Mouse (Mus musculus) midbrain, embryonic 12.5 days (tissue): Measurements from ENCODE around the gene Cyct. TPM values are rescaled to one million over a fixed set of nuclear protein-coding genes. Genes with fewer than 3 reads are reported as not detected.

Experiments used
- ATAC-seq: fragments of 200-750 bp; cut with Nextera tagmentation; 2 replicates; pipeline ENCODE4 v1.8.0; 2017; ENCODE audit warnings: low read depth, moderate TSS enrichment, moderate library complexity; ENCODE audit not compliant: low FRiP score
- H3K27ac ChIP-seq: fragments of 300-500 bp; sonication (generic); replicated peaks from 2 replicates; pipeline ENCODE4 v1.5.1; 2016; ENCODE audit warnings: mild to moderate bottlenecking
- H3K27me3 ChIP-seq: fragments of 300-500 bp; sonication (generic); 2 replicates; pipeline ENCODE4 v1.6.1; 2016; ENCODE audit warnings: mild to moderate bottlenecking
- H3K36me3 ChIP-seq: fragments of 300-500 bp; sonication (generic); 2 replicates; pipeline ENCODE4 v1.6.1; 2016
- H3K4me1 ChIP-seq: fragments of 300-500 bp; sonication (generic); 2 replicates; pipeline ENCODE4 v1.6.1; 2016
- H3K4me2 ChIP-seq: fragments of 300-500 bp; sonication (generic); replicated peaks from 2 replicates; pipeline ENCODE4 v1.6.1; 2016; ENCODE audit warnings: mild to moderate bottlenecking, moderate library complexity
- H3K4me3 ChIP-seq: fragments of 300-500 bp; sonication (generic); 2 replicates; pipeline ENCODE4 v1.5.1; 2016; ENCODE audit warnings: mild to moderate bottlenecking
- H3K9ac ChIP-seq: fragments of 300-500 bp; sonication (generic); replicated peaks from 2 replicates; pipeline ENCODE4 v1.6.1; 2016; ENCODE audit warnings: mild to moderate bottlenecking, moderate library complexity
- H3K9me3 ChIP-seq: fragments of 300-500 bp; sonication (generic); 2 replicates; pipeline ENCODE4 v1.6.1; 2016; ENCODE audit warnings: mild to moderate bottlenecking
- WGBS: fragments of 180-500 bp; shearing (Covaris S2); methylation state at CpG from one replicate; pipeline ENCODE4 v1.1.7; 2016; 5-methylcytosine and 5-hydroxymethylcytosine counted together
- microRNA-seq: library from miRNA; unstranded; fragments of <30 nt; microRNA quantifications from one replicate; pipeline ENCODE4, GENCODE M21; 2017
- polyA plus RNA-seq: library from polyadenylated mRNA; unstranded; fragments of >200 nt; fragmentation: Nextera tagmentation; extraction: Ambion mirVana; gene quantifications from 2 replicates; pipeline ENCODE4 v1.2.1, GENCODE M21; 2016

Cyct gene
- polyA plus RNA-seq, 1 experiment from 2014 or later, result not detected

DNA sequence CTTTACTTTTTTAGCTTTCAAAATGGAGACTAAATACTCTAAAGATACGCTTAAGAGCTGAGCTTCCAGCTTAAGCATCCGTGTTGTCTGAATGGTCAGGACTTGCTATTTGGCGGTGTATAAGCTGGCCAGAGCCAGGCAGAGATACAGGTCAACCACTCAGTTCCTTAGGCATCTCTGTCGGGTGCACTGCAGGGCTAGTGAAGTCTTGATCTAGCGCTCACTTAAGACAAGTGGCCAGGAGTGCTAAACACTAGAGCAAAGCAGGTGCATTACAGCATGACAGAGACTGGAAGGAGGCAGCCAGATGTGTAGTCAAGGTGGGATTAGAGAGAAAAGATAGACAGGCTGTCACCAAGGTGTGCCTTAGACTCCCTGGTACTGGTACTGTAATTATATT lies 30.2 kb downstream of the Cyct start:
- WGBS, result 92% methylated on average over 5 of the region's 5 CpGs
- Histone ChIP-seq H3K4me2 (no peak overlapping the region), H3K9ac (no peak overlapping the region), H3K27ac (no peak overlapping the region), H3K36me3 (no peaks in the 10 kb centered on the region), H3K27me3 (0 out of 2 replicates have a peak, but pooled peaks cover 4% of the 10 kb centered on the region), H3K4me3 (no peak overlapping the region), H3K4me1 (no peaks in the 10 kb centered on the region), H3K9me3 (no peaks in the 10 kb centered on the region)
- ATAC-seq, result no peak

DNA sequence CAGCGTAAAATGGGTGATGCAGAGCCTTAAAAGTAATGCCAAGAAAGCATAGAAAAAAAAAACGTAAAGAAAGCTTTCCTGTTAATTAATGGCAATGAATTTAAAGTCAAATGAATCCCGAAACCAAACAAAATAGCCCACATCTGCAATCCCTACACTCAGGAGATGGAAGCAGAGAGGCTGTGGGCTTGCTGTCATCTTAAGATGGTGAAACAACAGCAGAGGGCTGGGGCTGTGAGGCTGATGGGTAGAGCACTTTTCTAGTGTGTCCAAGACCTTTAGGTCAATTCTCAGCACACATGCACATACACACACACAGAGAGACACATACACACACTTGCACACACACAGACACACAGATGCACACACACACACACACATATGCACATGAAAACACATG lies 34.1 kb downstream of the Cyct start:
- Histone ChIP-seq H3K36me3 (no peaks in the 10 kb centered on the region), H3K9me3 (no peaks in the 10 kb centered on the region), H3K4me2 (no peak overlapping the region), H3K4me3 (no peak overlapping the region), H3K27ac (no peak overlapping the region), H3K9ac (no peak overlapping the region), H3K27me3 (no peaks in the 10 kb centered on the region), H3K4me1 (no peaks in the 10 kb centered on the region)
- 88% methylated on average over 3 of the region's 3 CpGs for WGBS
- ATAC-seq, result no peak

DNA sequence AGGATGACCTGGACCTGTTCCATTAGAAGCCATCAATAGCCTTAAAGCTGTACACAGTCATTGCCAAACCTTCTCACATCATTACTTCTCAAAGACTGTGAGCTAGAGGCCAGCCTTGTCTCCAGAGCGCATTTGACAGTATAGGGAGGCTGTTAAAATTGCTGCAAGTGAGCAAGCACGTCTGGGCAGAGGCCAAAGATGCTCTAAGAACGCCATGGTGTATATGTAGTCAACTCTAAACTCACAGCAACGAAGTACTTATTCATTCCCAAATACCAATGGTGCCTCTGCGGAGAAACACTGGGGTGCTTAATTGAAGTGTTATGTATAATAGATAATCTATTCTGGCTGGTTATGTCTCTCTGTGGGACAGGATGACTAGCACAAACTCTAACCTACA lies 35.8 kb downstream of the Cyct start:
- no peak overlapping the region for H3K4me3 ChIP-seq
- H3K36me3 ChIP-seq, result no peaks in the 10 kb centered on the region
- no peak overlapping the region for H3K4me2 ChIP-seq
- no peaks in the 10 kb centered on the region for H3K27me3 ChIP-seq
- H3K4me1 ChIP-seq, result no peaks in the 10 kb centered on the region
- no peak overlapping the region for H3K9ac ChIP-seq
- ATAC-seq, result no peak
- H3K27ac ChIP-seq, result no peak overlapping the region
- H3K9me3 ChIP-seq, result no peaks in the 10 kb centered on the region
- 90% methylated on average over 5 of the region's 5 CpGs for WGBS

DNA sequence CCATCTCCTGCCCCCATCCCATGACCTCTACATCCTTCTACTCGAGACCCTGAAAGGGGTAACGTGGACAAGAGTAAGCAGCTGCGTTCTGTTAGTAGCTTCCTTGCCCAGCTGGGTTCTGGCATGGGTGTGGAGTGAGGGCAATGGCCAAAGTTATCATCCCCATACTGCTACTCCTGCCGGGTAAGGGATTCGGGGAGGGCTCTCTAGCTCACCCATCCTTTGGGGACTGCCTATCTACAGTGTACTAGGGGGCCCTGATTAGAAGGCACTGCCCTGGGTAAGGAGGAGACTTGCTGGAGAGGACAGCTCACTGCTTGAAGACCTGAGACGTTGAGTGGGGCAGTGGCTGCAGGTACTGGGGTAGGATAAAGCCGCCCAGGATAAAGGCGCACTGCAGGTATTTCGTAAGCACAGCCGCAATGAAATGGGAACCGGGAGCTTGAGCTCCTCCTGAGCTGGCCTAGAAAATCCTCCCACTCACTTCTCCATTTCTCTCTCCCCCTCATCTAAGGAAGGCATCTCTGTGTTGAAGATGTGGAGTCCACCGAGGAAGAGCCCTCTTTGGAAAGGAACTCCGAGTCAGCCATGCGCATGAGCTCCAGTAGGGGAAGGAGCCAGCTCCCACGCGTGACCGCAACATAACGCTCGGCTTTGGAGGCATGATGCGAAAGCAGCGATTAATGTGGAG lies 36.9 kb downstream of the Cyct start:
- H3K4me3 ChIP-seq, result no peak overlapping the region
- H3K4me2 ChIP-seq, result no peak overlapping the region
- no peaks in the 10 kb centered on the region for H3K36me3 ChIP-seq
- no peaks in the 10 kb centered on the region for H3K9me3 ChIP-seq
- H3K4me1 ChIP-seq, result no peaks in the 10 kb centered on the region
- whole genome bisulfite sequencing, result 82% methylated on average over 21 of the region's 21 CpGs
- H3K27ac ChIP-seq, result no peak overlapping the region
- H3K27me3 ChIP-seq, result no peaks in the 10 kb centered on the region
- no peak overlapping the region for H3K9ac ChIP-seq
- no peak for ATAC-seq

DNA sequence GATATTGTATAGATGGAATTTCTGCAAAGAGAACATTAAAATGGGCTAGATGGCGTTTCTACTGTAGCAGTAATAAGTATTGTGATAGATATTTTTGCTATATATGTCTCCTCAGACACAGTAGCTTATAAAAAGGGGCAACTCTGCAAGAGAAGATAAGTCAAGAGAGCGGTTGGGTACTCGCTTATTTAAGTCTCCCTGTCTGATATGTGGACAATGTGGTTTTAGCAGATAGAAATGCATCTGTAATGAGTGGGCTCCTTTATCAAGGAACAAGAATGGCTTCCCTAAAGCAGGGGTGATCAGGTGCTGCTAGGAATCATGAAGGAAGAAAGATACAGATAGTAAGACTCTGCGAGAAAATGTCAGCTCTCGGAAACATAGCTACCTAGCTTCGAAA lies 39.9 kb downstream of the Cyct start:
- H3K36me3 ChIP-seq, result no peaks in the 10 kb centered on the region
- WGBS, result 87% methylated on average over 6 of the region's 6 CpGs
- H3K9me3 ChIP-seq, result no peaks in the 10 kb centered on the region
- H3K4me3 ChIP-seq, result no peak overlapping the region
- no peak overlapping the region for H3K9ac ChIP-seq
- no peak overlapping the region for H3K4me2 ChIP-seq
- no peak for ATAC-seq
- no peak overlapping the region for H3K27ac ChIP-seq
- H3K27me3 ChIP-seq, result no peaks in the 10 kb centered on the region
- H3K4me1 ChIP-seq, result no peaks in the 10 kb centered on the region

DNA sequence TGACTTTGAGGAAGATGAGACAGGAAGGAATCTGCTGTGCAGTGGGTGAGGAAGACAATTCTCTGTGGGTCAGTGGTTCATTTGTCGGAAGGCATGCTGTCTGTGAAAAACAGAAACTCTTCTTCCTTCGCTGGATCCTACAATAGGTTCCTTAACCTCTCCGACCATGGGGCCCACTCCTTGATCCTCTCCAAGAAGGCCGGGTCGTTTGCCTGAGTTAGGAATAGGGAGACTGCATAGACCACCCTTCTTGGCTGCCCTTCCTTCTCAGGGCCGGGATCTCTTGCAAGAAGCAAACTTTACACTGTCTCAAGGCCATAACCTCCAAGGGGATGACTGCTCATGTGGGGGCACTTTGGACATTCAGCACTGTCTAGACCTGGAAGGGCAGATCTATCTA lies 41.0 kb downstream of the Cyct start:
- Histone ChIP-seq H3K4me2 (no peak overlapping the region), H3K27ac (no peak overlapping the region), H3K27me3 (no peaks in the 10 kb centered on the region), H3K36me3 (no peaks in the 10 kb centered on the region), H3K4me3 (no peak overlapping the region), H3K9ac (no peak overlapping the region), H3K9me3 (no peaks in the 10 kb centered on the region), H3K4me1 (no peaks in the 10 kb centered on the region)
- 84% methylated on average over 6 of the region's 6 CpGs for WGBS
- no peak for ATAC-seq

Small RNAs within 50 kb of the gene (microRNA-seq; reads per million reads assigned to microRNA genes)
- not detected for gene Gm44337

Other genes starting within 250 kb of the Cyct start
- 0.20 and 0.73 TPM in 2 replicates for gene Pde11a, start 21.7 kb downstream of the Cyct start, polyA plus RNA-seq
- 18.5 and 25.4 TPM in 2 replicates for gene Rbm45, start 9.5 kb upstream of the Cyct start, polyA plus RNA-seq
- gene Osbpl6, start 46.1 kb upstream of the Cyct start, polyA plus RNA-seq, result 16.0 and 17.1 TPM in 2 replicates